Mouse (Mus musculus) cerebellum, postnatal 36 days (tissue): ENCODE measurements around the gene Lsm2.
"Not testable (repeated sequence)": the region's sequence is repeated elsewhere in the genome, so short reads cannot be mapped to it uniquely, and the experiment has no call there.

Experiments used
- DNase-seq, 2 experiments: peaks; one replicate each; pipeline ENCODE4 v3.0.0; 2021 to 2022; ENCODE audit warnings: mixed read lengths in 2 of 2

The Lsm2 gene

GRCm38 (mm10) chr17:34981690-34982180 lies at the start of gene Lsm2:
TSS of gene Lsm2 (plus strand) at chr17:34981862.
- peak; percentile 91 for DNase-seq

- no peak for DNase-seq
Measured at GRCm38 (mm10) chr17:34932287-34932686, 49.4 kb upstream of the Lsm2 start.

GRCm38 (mm10) chr17:34934031-34934430 lies 47.6 kb upstream of the Lsm2 start:
- no peak for DNase-seq

GRCm38 (mm10) chr17:34934830-34935229 lies 46.8 kb upstream of the Lsm2 start:
- no peak for DNase-seq

- no peak for DNase-seq
Measured at GRCm38 (mm10) chr17:34937960-34938505, 43.6 kb upstream of the Lsm2 start.

- DNase-seq: no peak
Measured at GRCm38 (mm10) chr17:34941344-34942041, 40.2 kb upstream of the Lsm2 start.

GRCm38 (mm10) chr17:34943128-34943815 lies 38.4 kb upstream of the Lsm2 start:
- DNase-seq: no peak

GRCm38 (mm10) chr17:34944362-34944761 lies 37.3 kb upstream of the Lsm2 start:
- no peak for DNase-seq

- no peak for DNase-seq
Measured at GRCm38 (mm10) chr17:34946486-34947140, 35.0 kb upstream of the Lsm2 start.

GRCm38 (mm10) chr17:34947606-34948005 lies 34.1 kb upstream of the Lsm2 start:
- DNase-seq: no peak

GRCm38 (mm10) chr17:34948721-34949552 lies 32.7 kb upstream of the Lsm2 start:
- DNase-seq: not testable (repeated sequence)

GRCm38 (mm10) chr17:34949553-34949969 lies 32.1 kb upstream of the Lsm2 start:
- DNase-seq: no peak

- no peak for DNase-seq
Measured at GRCm38 (mm10) chr17:34950514-34951455, 30.9 kb upstream of the Lsm2 start.

- DNase-seq: no peak
Measured at GRCm38 (mm10) chr17:34951636-34952377, 29.9 kb upstream of the Lsm2 start.

- peak; percentile 77 to 82 for DNase-seq
Measured at GRCm38 (mm10) chr17:34952378-34953040, 29.2 kb upstream of the Lsm2 start.

- DNase-seq: no peak
Measured at GRCm38 (mm10) chr17:34953258-34953657, 28.4 kb upstream of the Lsm2 start.

- no peak for DNase-seq
Measured at GRCm38 (mm10) chr17:34953904-34954303, 27.8 kb upstream of the Lsm2 start.

GRCm38 (mm10) chr17:34954831-34955230 lies 26.8 kb upstream of the Lsm2 start:
- no peak for DNase-seq

- no peak for DNase-seq
Measured at GRCm38 (mm10) chr17:34955884-34956283, 25.8 kb upstream of the Lsm2 start.

- DNase-seq: no peak
Measured at GRCm38 (mm10) chr17:34956340-34956739, 25.3 kb upstream of the Lsm2 start.
